Mouse (Mus musculus): ENCODE data around the gene Pdia4. TPM values are rescaled to one million over a fixed set of nuclear protein-coding genes. Genes with fewer than 3 reads are reported as not detected.
A peak's percentile ranks its signal among the peaks of the same experiment; 100 is the strongest.
"Not testable (repeated sequence)": the region's sequence is repeated elsewhere in the genome, so short reads cannot be mapped to it uniquely, and the experiment has no call there.

Pdia4 gene
- polyA plus RNA-seq, 1 experiment from 2014 or later = 376 TPM

GRCm38 (mm10) chr6:47757849-47758248, 55.4 kb downstream of the Pdia4 start:
- not testable (repeated sequence) for H3K36me3 ChIP-seq (ENCODE audit: insufficient read depth); H3K9ac ChIP-seq; ATAC-seq (ENCODE audit: insufficient read depth); H3K4me1 ChIP-seq (ENCODE audit: insufficient read depth); H3K27me3 ChIP-seq (ENCODE audit: insufficient read depth, low read length); H3K27ac ChIP-seq (ENCODE audit: low read depth); DNase-seq; H3K9me3 ChIP-seq (ENCODE audit: low read depth, low read length); H3K4me3 ChIP-seq (ENCODE audit: low read depth, low read length)
- WGBS = under 1% methylated on average over 16 of the region's 38 CpGs
- peak overlapping the region; percentile 37; the same call in 1 of the 2 replicates for H3K4me2 ChIP-seq

- not testable (repeated sequence) for H3K4me3 ChIP-seq (ENCODE audit: low read depth, low read length); DNase-seq; ATAC-seq (ENCODE audit: insufficient read depth)
Observed at GRCm38 (mm10) chr6:47757429-47757828, 55.8 kb downstream of the Pdia4 start.

GRCm38 (mm10) chr6:47753144-47753543, 60.1 kb downstream of the Pdia4 start:
- H3K4me1 ChIP-seq (ENCODE audit: insufficient read depth); H3K9me3 ChIP-seq (ENCODE audit: low read depth, low read length); H3K4me3 ChIP-seq (ENCODE audit: low read depth, low read length); H3K4me2 ChIP-seq; ATAC-seq (ENCODE audit: insufficient read depth); DNase-seq; H3K36me3 ChIP-seq (ENCODE audit: insufficient read depth); H3K9ac ChIP-seq; H3K27ac ChIP-seq (ENCODE audit: low read depth); H3K27me3 ChIP-seq (ENCODE audit: insufficient read depth, low read length): not testable (repeated sequence)
- WGBS = 0% methylated on average over 10 of the region's 44 CpGs

More at GRCm38 (mm10) chr6:47757429-47757828, 55.8 kb downstream of the Pdia4 start:
- not testable (repeated sequence) for H3K27me3 ChIP-seq (ENCODE audit: insufficient read depth, low read length); H3K9ac ChIP-seq; H3K4me1 ChIP-seq (ENCODE audit: insufficient read depth); H3K4me2 ChIP-seq; H3K27ac ChIP-seq (ENCODE audit: low read depth); H3K36me3 ChIP-seq (ENCODE audit: insufficient read depth); H3K9me3 ChIP-seq (ENCODE audit: low read depth, low read length)
- 3% methylated on average over 6 of the region's 22 CpGs for WGBS

GRCm38 (mm10) chr6:47748306-47748705, 64.9 kb downstream of the Pdia4 start:
- ATAC-seq (ENCODE audit: insufficient read depth); H3K9me3 ChIP-seq (ENCODE audit: low read depth, low read length); H3K27ac ChIP-seq (ENCODE audit: low read depth); H3K9ac ChIP-seq; H3K4me1 ChIP-seq (ENCODE audit: insufficient read depth); H3K36me3 ChIP-seq (ENCODE audit: insufficient read depth); DNase-seq; H3K27me3 ChIP-seq (ENCODE audit: insufficient read depth, low read length): not testable (repeated sequence)
- Histone ChIP-seq H3K4me2 (peak overlapping the region; percentile 49), H3K4me3 (ENCODE audit: low read depth, low read length) (peak overlapping the region; percentile 26; the same call in 1 of the 2 replicates)
- 6% methylated on average over 8 of the region's 25 CpGs for WGBS

- not testable (repeated sequence) for H3K36me3 ChIP-seq (ENCODE audit: insufficient read depth); H3K27ac ChIP-seq (ENCODE audit: low read depth); H3K27me3 ChIP-seq (ENCODE audit: insufficient read depth, low read length); H3K4me1 ChIP-seq (ENCODE audit: insufficient read depth); ATAC-seq (ENCODE audit: insufficient read depth); H3K4me2 ChIP-seq; DNase-seq; H3K9ac ChIP-seq; H3K9me3 ChIP-seq (ENCODE audit: low read depth, low read length); H3K4me3 ChIP-seq (ENCODE audit: low read depth, low read length)
- 83% methylated on average over 3 of the region's 8 CpGs for WGBS
Observed at GRCm38 (mm10) chr6:47747886-47748285, 65.3 kb downstream of the Pdia4 start.

MicroRNAs encoded within 50 kb of the gene (microRNA counts, 519-probe panel; counts per million panel counts)
- 30.5 counts per million for microRNA mmu-miR-704

Small RNAs within 50 kb of the gene (microRNA-seq; reads per million reads assigned to microRNA genes)
- not detected for gene Mir704 (ENCODE audit: borderline number of aligned reads)

Other genes with a start within 250 kb of the Pdia4 start
- gene Ezh2, start 218.1 kb downstream of the Pdia4 start, polyA plus RNA-seq (2014; fragmentation: Nextera tagmentation; extraction: Ambion mirVana) = 102 TPM in 2 replicates
- gene Zfp786, start 17.4 kb upstream of the Pdia4 start, polyA plus RNA-seq (2014; fragmentation: Nextera tagmentation; extraction: Ambion mirVana) = 4.3 and 5.4 TPM in 2 replicates
- 8.8 and 10.6 TPM in 2 replicates for gene Zfp398, start 22.2 kb upstream of the Pdia4 start, polyA plus RNA-seq (2014; fragmentation: Nextera tagmentation; extraction: Ambion mirVana)
- gene Zfp282, start 63.8 kb upstream of the Pdia4 start, polyA plus RNA-seq (2014; fragmentation: Nextera tagmentation; extraction: Ambion mirVana) = 15.6 and 17.4 TPM in 2 replicates
- gene Zfp212, start 107.0 kb upstream of the Pdia4 start, polyA plus RNA-seq (2014; fragmentation: Nextera tagmentation; extraction: Ambion mirVana) = 14.9 and 16.2 TPM in 2 replicates
- 8.4 and 8.6 TPM in 2 replicates for gene Zfp956, start 140.0 kb upstream of the Pdia4 start, polyA plus RNA-seq (2014; fragmentation: Nextera tagmentation; extraction: Ambion mirVana)
- gene Zfp777, start 235.5 kb upstream of the Pdia4 start, polyA plus RNA-seq (2014; fragmentation: Nextera tagmentation; extraction: Ambion mirVana) = 8.6 and 8.7 TPM in 2 replicates

Measured in lung, embryonic 14.5 days (tissue).